Mouse (Mus musculus) megakaryocyte, embryonic 14.5 days (primary cell): Measurements from ENCODE around the gene Hnrnpa2b1.

ENCODE experiments used
- FLI1 ChIP-seq: IDR thresholded peaks from 2 replicates; pipeline ENCODE4 v1.6.1; 2012; ENCODE audit warnings: low read length, inconsistent platforms, mixed read lengths
- GATA1 ChIP-seq: IDR thresholded peaks from 3 replicates; pipeline ENCODE4 v1.6.1; 2012; ENCODE audit warnings: mixed read lengths, low read length, inconsistent platforms, borderline replicate concordance

DNA sequence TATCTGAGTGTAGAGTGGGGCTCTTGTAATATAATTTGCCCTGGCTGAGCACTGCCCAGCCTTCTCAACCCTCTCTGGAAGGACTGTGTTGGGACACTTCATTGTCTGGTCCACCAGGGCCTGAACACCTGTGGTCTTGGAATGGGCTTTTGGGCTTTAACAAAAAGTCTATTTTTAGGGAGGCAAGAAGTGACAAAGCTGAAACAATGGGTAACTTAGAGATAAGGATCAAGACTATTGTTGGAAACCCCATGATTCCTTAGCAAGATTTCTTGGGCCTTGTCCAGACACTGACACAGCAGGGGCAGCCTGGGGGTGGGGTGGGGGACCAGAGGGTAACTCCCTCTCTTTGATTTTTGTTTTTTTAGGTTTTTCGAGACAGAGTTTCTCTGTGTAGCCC lies 41.3 kb upstream of the Hnrnpa2b1 start:
- TF ChIP-seq GATA1: no peak
- TF ChIP-seq FLI1: no peak
